Mouse (Mus musculus) retina, adult 2 months (tissue): Measurements from ENCODE around the gene Opn3.
A peak's percentile ranks its signal among the peaks of the same experiment; 100 is the strongest.

Experiments used
- DNase-seq: peaks from one replicate; pipeline ENCODE4 v3.0.0-alpha.2; 2012; ENCODE audit warnings: low read depth, low spot score

The Opn3 gene

GRCm38 (mm10) chr1:175659900-175660299 is 32.7 kb downstream of the Opn3 start:
- no peak for DNase-seq

GRCm38 (mm10) chr1:175648615-175649014 is 44.0 kb downstream of the Opn3 start:
- no peak for DNase-seq

- no peak for DNase-seq
Observed at GRCm38 (mm10) chr1:175646952-175647351, 45.6 kb downstream of the Opn3 start.

- no peak for DNase-seq
Observed at GRCm38 (mm10) chr1:175643496-175644265, 48.9 kb downstream of the Opn3 start.

- DNase-seq = no peak
Observed at GRCm38 (mm10) chr1:175640435-175641150, 52.0 kb downstream of the Opn3 start.

- no peak for DNase-seq
Observed at GRCm38 (mm10) chr1:175639072-175639471, 53.5 kb downstream of the Opn3 start.

GRCm38 (mm10) chr1:175637677-175638076 is 54.9 kb downstream of the Opn3 start:
- no peak for DNase-seq

- DNase-seq = no peak
Observed at GRCm38 (mm10) chr1:175632470-175632869, 60.1 kb downstream of the Opn3 start.

- no peak for DNase-seq
Observed at GRCm38 (mm10) chr1:175631721-175632221, 60.8 kb downstream of the Opn3 start.

- DNase-seq = no peak
Observed at GRCm38 (mm10) chr1:175631080-175631479, 61.5 kb downstream of the Opn3 start.

GRCm38 (mm10) chr1:175630345-175630744 is 62.2 kb downstream of the Opn3 start:
- no peak for DNase-seq

- no peak for DNase-seq
Observed at GRCm38 (mm10) chr1:175629248-175629647, 63.3 kb downstream of the Opn3 start.

- peak; percentile 37 for DNase-seq
Observed at GRCm38 (mm10) chr1:175625990-175626692, 66.4 kb downstream of the Opn3 start.

- peak; percentile 91 for DNase-seq
Observed at GRCm38 (mm10) chr1:175625257-175625879, 67.2 kb downstream of the Opn3 start, which contains the start of gene Fh1. Fh1 (minus strand) TSS chr1:175625635.

GRCm38 (mm10) chr1:175623656-175624055 is 68.9 kb downstream of the Opn3 start:
- no peak for DNase-seq

GRCm38 (mm10) chr1:175619814-175620431 is 72.7 kb downstream of the Opn3 start, which contains the start of gene Kmo:
Kmo (plus strand) TSS chr1:175620381.
- DNase-seq = no peak

- no peak for DNase-seq
Observed at GRCm38 (mm10) chr1:175614992-175615391, 77.6 kb downstream of the Opn3 start.
